Mouse (Mus musculus): ENCODE measurements around the gene Spock1.

DNA sequence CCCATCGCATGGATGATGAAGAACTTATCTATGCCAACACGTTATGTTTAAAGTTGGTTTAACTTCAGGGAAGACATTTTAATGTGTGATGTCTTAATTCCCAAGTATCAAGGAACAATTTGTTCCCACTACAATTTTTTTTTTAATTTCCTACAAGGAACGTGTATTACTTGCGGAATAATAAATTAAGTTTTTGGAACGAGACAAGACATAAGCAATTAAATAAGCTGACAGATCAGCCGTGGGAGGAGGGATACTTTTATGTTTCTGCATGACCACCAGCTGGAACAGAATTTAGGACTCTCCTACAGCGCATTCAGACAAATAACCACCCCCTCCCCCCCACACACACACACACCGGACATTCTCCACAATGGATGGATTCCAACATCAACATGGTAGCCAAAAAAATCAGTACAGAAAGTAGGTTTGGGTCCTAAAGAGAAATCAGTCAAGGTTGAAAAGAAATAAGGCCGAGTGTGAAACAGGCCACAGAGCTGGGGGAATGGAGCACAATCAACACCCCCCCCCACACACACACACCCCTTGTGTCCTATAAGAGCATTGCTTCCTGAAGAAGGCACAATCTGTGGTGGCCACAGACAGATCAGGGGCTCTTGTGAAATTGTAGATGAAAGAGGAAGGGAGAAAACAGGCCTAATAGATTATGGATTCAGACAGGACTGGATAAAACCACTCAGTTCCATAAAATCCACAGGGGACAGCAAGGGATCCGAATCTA, 111.0 kb downstream of the Spock1 start:
- TF ChIP-seq POU5F1 (IDR thresholded peaks at IDR 0.05; ENCODE audit: borderline replicate concordance, low read length), result no peak
- TF ChIP-seq CTCF (conservative IDR thresholded peaks at IDR 0.05; ENCODE audit: low read length), result no peak
- TF ChIP-seq NANOG (IDR thresholded peaks at IDR 0.05; ENCODE audit: borderline replicate concordance, low read length), result no peak
